Mouse (Mus musculus) forebrain, postnatal 0 days (tissue): ENCODE results near the gene Cers6. TPM values are rescaled to one million over a fixed set of nuclear protein-coding genes. Genes with fewer than 3 reads are reported as not detected.

Experiments used
- ATAC-seq: fragments of 200-750 bp; cut with Nextera tagmentation; 2 replicates; pipeline ENCODE4 v1.8.0; 2017; ENCODE audit warnings: mild to moderate bottlenecking, moderate library complexity
- DNase-seq: peaks from one replicate; pipeline ENCODE4 v3.0.0-alpha.2; 2015
- H3K27ac ChIP-seq: fragments of 300-500 bp; sonication (generic); 2 replicates; pipeline ENCODE4 v1.5.1; 2014; ENCODE audit warnings: low read depth, mild to moderate bottlenecking, antibody characterized with exemption, low read length, moderate library complexity, mixed read lengths
- H3K27me3 ChIP-seq: fragments of 300-500 bp; sonication (generic); 2 replicates; pipeline ENCODE4 v1.6.1; 2014; ENCODE audit warnings: mild to moderate bottlenecking, low read length, mixed read lengths; ENCODE audit not compliant: insufficient read depth
- H3K36me3 ChIP-seq: fragments of 300-500 bp; sonication (generic); 2 replicates; pipeline ENCODE4 v1.6.1; 2014; ENCODE audit warnings: mild to moderate bottlenecking, moderate library complexity; ENCODE audit not compliant: insufficient read depth
- H3K4me1 ChIP-seq: fragments of 300-500 bp; sonication (generic); 2 replicates; pipeline ENCODE4 v1.6.1; 2014; ENCODE audit warnings: antibody characterized with exemption; ENCODE audit not compliant: insufficient read depth
- H3K4me2 ChIP-seq: fragments of 300-500 bp; sonication (generic); 2 replicates; pipeline ENCODE4 v1.6.1; 2014; ENCODE audit warnings: low read depth, mild to moderate bottlenecking, moderate library complexity
- H3K4me3 ChIP-seq: fragments of 300-500 bp; sonication (generic); 2 replicates; pipeline ENCODE4 v1.5.1; 2014; ENCODE audit warnings: low read depth, low read length, mixed read lengths
- H3K9ac ChIP-seq: fragments of 300-500 bp; sonication (generic); 2 replicates; pipeline ENCODE4 v1.6.1; 2014; ENCODE audit warnings: mild to moderate bottlenecking
- H3K9me3 ChIP-seq: fragments of 300-500 bp; sonication (generic); 2 replicates; pipeline ENCODE4 v1.6.1; 2016; ENCODE audit warnings: low read length
- CTCF ChIP-seq: sonication (generic); IDR thresholded peaks from 2 replicates; pipeline ENCODE4 v1.5.1; 2016; ENCODE audit warnings: antibody characterized with exemption, control low read depth, low read depth
- WGBS: fragments of 180-500 bp; shearing (Covaris S2); extraction: QIAGEN DNeasy Blood & Tissue Kit; methylation state at CpG from one replicate; pipeline ENCODE4 v1.1.7; 2014; 5-methylcytosine and 5-hydroxymethylcytosine counted together
- polyA plus RNA-seq: library from polyadenylated mRNA; unstranded; fragments of >200 nt; fragmentation: Nextera tagmentation; extraction: Ambion mirVana; gene quantifications from 2 replicates; pipeline ENCODE4 v1.2.1, GENCODE M21; 2015
- total RNA-seq: library from RNA; depleted of rRNA; stranded (reverse); fragments of >200 nt; gene quantifications from 2 replicates; pipeline ENCODE4 v1.2.3, GENCODE M21; 2014

The Cers6 gene
- total and polyA plus RNA-seq, 2 experiments from 2014 or later: 26.7 to 81.7 TPM

DNA sequence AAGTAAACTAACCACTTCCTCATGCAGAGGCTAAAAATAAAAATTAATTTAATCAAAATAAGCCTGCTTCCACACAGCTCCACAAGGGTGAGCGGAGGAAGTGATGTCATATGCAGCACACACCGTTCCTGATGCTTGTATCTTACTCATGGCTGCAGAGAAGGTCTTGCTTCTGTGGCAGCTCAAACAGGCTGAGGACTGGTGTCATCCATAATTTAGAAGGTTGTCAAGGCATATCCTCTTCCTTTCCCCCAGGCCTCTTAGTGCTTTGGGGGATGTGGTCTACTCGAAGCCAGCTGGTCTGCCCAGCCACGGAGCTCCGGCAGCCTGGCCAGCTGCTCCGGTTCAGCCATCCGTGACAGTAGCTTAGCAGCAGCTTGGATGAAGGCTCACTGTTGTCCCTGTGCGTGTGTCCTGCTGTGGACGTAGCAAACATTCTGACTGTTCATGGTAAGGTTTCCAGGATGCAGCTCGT lies 267.7 kb downstream of the Cers6 start:
- H3K9ac ChIP-seq: no peak overlapping the region
- DNase-seq (no peak), ATAC-seq (peak; percentile 70)
- WGBS: 37% methylated on average over 10 of the region's 10 CpGs
- no peaks in the 10 kb centered on the region for H3K9me3 ChIP-seq
- no peak for TF ChIP-seq CTCF
- H3K4me1 ChIP-seq: no peaks in the 10 kb centered on the region
- no peaks in the 10 kb centered on the region for H3K27me3 ChIP-seq
- H3K36me3 ChIP-seq: no peaks in the 10 kb centered on the region
- H3K4me2 ChIP-seq: no peak overlapping the region
- H3K4me3 ChIP-seq: no peak overlapping the region
- no peak overlapping the region for H3K27ac ChIP-seq

DNA sequence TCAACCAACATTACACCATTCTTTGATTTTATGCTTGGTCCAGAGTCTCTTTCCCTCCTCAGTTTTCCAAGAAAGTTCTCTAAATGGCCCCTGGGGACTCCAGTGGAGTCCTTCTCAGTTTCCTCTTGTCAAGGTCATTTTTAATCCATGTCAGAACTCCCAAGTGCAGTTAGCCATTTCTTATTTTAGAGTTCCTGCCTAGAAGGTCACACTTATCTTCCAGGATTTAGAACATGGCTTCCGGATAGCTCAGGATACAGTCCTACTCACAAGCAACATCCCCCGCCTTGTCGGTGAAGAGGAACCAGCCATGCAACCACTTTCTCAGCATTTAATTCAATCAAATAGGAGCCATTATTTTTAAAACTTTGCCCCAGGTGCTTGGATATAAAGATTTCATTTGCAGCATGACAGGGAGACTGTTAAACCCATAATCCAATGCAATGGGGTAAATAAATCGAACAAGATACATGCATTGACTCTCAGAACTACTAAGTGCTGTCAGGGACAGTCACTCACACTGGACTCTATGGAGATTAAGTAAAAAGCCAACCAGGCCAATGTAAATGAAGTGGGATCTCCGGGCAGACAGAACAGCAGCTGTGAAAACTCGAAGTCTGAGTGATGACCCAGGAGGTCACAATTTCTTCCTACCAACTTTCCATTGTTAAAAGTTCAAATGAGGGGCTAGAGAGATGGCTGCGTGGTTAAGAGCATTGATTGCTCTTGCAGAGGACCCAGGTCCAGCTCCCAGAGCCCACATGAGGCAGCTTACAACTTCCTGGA lies 268.4 kb downstream of the Cers6 start:
- ATAC-seq: no peak
- no peak for DNase-seq
- 77% methylated on average over 7 of the region's 7 CpGs for WGBS
- no peak for TF ChIP-seq CTCF
- no peaks in the 10 kb centered on the region for H3K4me1 ChIP-seq
- H3K9me3 ChIP-seq: no peaks in the 10 kb centered on the region
- H3K9ac ChIP-seq: no peak overlapping the region
- no peak overlapping the region for H3K4me2 ChIP-seq
- H3K36me3 ChIP-seq: no peaks in the 10 kb centered on the region
- H3K27me3 ChIP-seq: no peaks in the 10 kb centered on the region
- H3K4me3 ChIP-seq: no peak overlapping the region
- no peak overlapping the region for H3K27ac ChIP-seq

DNA sequence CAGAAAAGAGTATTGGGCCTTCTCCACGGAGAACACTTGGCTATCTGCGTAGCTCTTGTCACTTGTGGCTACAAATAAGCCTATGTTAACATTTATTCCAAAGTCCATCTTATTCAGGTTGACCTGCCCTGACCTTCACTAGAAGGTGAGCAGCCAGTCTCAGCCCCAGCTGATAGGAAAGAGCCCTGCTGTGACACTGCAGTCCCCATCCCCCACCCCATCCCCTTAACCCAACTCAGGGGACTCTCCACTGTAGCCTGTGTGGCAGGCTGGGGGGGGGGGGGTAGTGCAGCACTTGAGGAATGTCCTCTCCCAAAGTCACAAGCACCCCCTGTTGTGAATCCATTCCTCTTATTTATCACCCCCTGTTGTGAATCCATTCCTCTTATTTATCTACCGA lies 270.8 kb downstream of the Cers6 start:
- no peaks in the 10 kb centered on the region for H3K27me3 ChIP-seq
- H3K36me3 ChIP-seq: no peaks in the 10 kb centered on the region
- WGBS: 84% methylated on average over 3 of the region's 3 CpGs
- H3K9me3 ChIP-seq: no peaks in the 10 kb centered on the region
- H3K4me2 ChIP-seq: no peak overlapping the region
- no peak overlapping the region for H3K4me3 ChIP-seq
- no peaks in the 10 kb centered on the region for H3K4me1 ChIP-seq
- no peak for TF ChIP-seq CTCF
- DNase-seq (no peak), ATAC-seq (no peak)
- no peak overlapping the region for H3K27ac ChIP-seq
- no peak overlapping the region for H3K9ac ChIP-seq

DNA sequence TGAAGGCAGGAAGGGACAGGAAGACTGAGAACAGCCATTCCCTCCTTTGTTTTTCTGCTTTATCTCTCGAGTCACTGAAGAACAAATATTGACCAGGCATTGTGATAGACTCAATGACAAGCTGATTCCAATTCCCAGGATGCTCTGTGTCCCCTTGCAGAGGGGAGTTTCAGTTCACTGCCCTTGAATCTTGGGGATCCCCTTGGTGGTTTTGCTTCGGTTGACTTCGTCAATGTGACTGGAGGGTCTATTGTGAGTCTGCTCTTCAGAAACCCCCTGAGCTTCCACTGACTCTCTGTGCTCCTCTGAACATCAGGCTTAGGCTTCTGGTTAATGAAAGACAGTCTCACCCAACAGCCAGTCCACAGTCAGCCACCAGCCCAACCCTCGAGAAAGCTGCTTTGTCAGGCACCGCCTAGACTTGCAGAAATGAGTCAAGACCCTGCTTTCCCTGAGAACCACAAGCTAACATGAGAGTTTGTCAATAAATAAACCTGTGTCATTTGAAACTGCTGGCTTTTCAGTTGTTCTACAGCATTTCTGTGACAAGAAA lies 271.3 kb downstream of the Cers6 start:
- 72% methylated on average over 5 of the region's 5 CpGs for WGBS
- no peak for TF ChIP-seq CTCF
- ATAC-seq (no peak), DNase-seq (no peak)
- H3K27ac ChIP-seq: no peak overlapping the region
- no peak overlapping the region for H3K9ac ChIP-seq
- H3K4me3 ChIP-seq: no peak overlapping the region
- no peaks in the 10 kb centered on the region for H3K9me3 ChIP-seq
- no peak overlapping the region for H3K4me2 ChIP-seq
- H3K36me3 ChIP-seq: no peaks in the 10 kb centered on the region
- H3K27me3 ChIP-seq: no peaks in the 10 kb centered on the region
- H3K4me1 ChIP-seq: no peaks in the 10 kb centered on the region

GRCm38 (mm10) chr2:69134186-69134585 lies 272.9 kb downstream of the Cers6 start:
- DNase-seq: no peak
- Histone ChIP-seq H3K9ac (no peak overlapping the region), H3K27me3 (no peaks in the 10 kb centered on the region), H3K9me3 (no peaks in the 10 kb centered on the region), H3K4me1 (no peaks in the 10 kb centered on the region), H3K27ac (no peak overlapping the region), H3K36me3 (no peaks in the 10 kb centered on the region), H3K4me3 (no peak overlapping the region), H3K4me2 (no peak overlapping the region)
- ATAC-seq: no peak
- WGBS: 96% methylated on average over 1 of the region's 1 CpGs
- no peak for TF ChIP-seq CTCF

DNA sequence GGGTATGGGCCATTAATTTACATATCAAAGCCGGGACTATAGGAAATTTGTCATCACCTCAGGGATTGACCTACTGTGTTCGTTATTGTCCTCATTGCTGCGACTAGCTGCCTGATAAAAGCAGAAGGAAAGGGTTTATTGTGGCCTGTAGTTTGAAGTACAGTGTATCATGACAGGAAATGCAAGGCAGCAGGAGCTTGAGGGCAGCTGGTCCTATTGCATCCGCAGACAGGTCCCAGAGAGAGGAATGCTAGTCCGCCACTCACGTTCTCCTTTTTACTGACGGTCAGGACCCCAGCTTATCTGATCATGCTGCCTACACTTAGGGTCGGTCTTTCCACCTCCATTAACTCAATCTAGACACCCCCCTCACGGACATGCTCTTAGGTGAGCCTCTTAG lies 273.7 kb downstream of the Cers6 start:
- no peak overlapping the region for H3K9ac ChIP-seq
- H3K9me3 ChIP-seq: no peaks in the 10 kb centered on the region
- TF ChIP-seq CTCF: no peak
- H3K27ac ChIP-seq: no peak overlapping the region
- no peaks in the 10 kb centered on the region for H3K4me1 ChIP-seq
- DNase-seq (no peak), ATAC-seq (no peak)
- H3K4me3 ChIP-seq: no peak overlapping the region
- WGBS: 72% methylated on average over 9 of the region's 9 CpGs
- H3K27me3 ChIP-seq: no peaks in the 10 kb centered on the region
- no peaks in the 10 kb centered on the region for H3K36me3 ChIP-seq
- no peak overlapping the region for H3K4me2 ChIP-seq

GRCm38 (mm10) chr2:69135661-69136576 lies 274.7 kb downstream of the Cers6 start, which contains the start of gene Nostrin:
Gene Nostrin (plus strand): TSS chr2:69135800.
- TF ChIP-seq CTCF: no peak
- no peak within 1 kb of the TSS for H3K9ac ChIP-seq
- no peak within 1 kb of the TSS for H3K4me3 ChIP-seq
- WGBS: 61% methylated on average over 15 of the region's 15 CpGs
- no peaks in the 10 kb centered on the region for H3K27me3 ChIP-seq
- H3K4me2 ChIP-seq: no peak within 1 kb of the TSS
- no peaks in the 10 kb centered on the region for H3K4me1 ChIP-seq
- no peaks in the 10 kb centered on the region for H3K36me3 ChIP-seq
- peak within 1 kb of the TSS; percentile 66 for H3K27ac ChIP-seq
- peak; percentile 82 for ATAC-seq
- no peaks in the 10 kb centered on the region for H3K9me3 ChIP-seq
- peak; percentile 71 for DNase-seq
